ENCODE assay signal across 32 mouse cellular contexts in genomic region chr5:129180715-129181228, GRCm38 (mm10).
DNase-seq lines count a peak whose midpoint lies in the region; ATAC-seq lines count a peak whose summit lies in the region.
"Had no signal": no experiment of that assay in that cellular context is flagged by ENCODE, and none has a peak within 500 bp of the region (broad histone marks: within the 10 kb centered on the region; RNA-seq: fewer than 3 reads in every experiment).

No protein-coding gene starts in this region.

- no peak overlapping the region for H3K4me2 ChIP-seq in midbrain, embryonic 11.5 days
- H3K4me2 ChIP-seq in midbrain, embryonic 13.5 days (replicated peaks) = no peak overlapping the region
- peak overlapping the region; percentile 52 for H3K4me2 ChIP-seq in liver, embryonic 15.5 days
- H3K4me2 ChIP-seq: embryonic facial prominence, embryonic 12.5 days; forebrain, embryonic 12.5 days; hindbrain, embryonic 13.5 days; limb, embryonic 15.5 days; midbrain, embryonic 15.5 days; neural tube, embryonic 15.5 days had no signal

- 0 out of 2 replicates have a peak, but pooled peaks cover 4% of the 10 kb centered on the region for H3K4me1 ChIP-seq in midbrain, embryonic 11.5 days (ENCODE audit: control insufficient read depth, insufficient read depth, low read length)
- peaks cover 15% of the 10 kb centered on the region for H3K4me1 ChIP-seq in midbrain, embryonic 13.5 days (replicated peaks)
- H3K4me1 ChIP-seq in liver, embryonic 15.5 days (replicated peaks) = peaks cover 37% of the 10 kb centered on the region

- H3K36me3 ChIP-seq in midbrain, embryonic 11.5 days (ENCODE audit: control insufficient read depth, insufficient read depth, low read length) = no peaks in the 10 kb centered on the region
- no peaks in the 10 kb centered on the region for H3K36me3 ChIP-seq in midbrain, embryonic 13.5 days
- no peaks in the 10 kb centered on the region for H3K36me3 ChIP-seq in liver, embryonic 15.5 days (replicated peaks)
- H3K36me3 ChIP-seq: embryonic facial prominence, embryonic 12.5 days; forebrain, embryonic 12.5 days; heart, embryonic 10.5 days; hindbrain, embryonic 13.5 days; limb, embryonic 10.5 days; limb, embryonic 15.5 days; midbrain, embryonic 15.5 days; neural tube, embryonic 15.5 days had no signal

- WGBS in midbrain, embryonic 11.5 days = 82% methylated on average over 13 of the region's 13 CpGs
- WGBS in midbrain, embryonic 13.5 days = 90% methylated on average over 13 of the region's 13 CpGs
- WGBS in liver, embryonic 15.5 days (ENCODE audit: insufficient replicate concordance) = 48% methylated on average over 13 of the region's 13 CpGs

- peak; percentile 17 for DNase-seq in midbrain, embryonic 11.5 days (ENCODE audit: low spot score, missing footprints)
- DNase-seq in liver = peak; percentile 20
- DNase-seq in frontal cortex, adult 2 months (ENCODE audit: extremely low spot score in 1 of 2, low spot score in 1 of 2) = no peak
- no peak for DNase-seq in testis, postnatal 10 days (ENCODE audit: low spot score)
- no peak for DNase-seq in T-cell, adult 2 months (ENCODE audit: low spot score)
- DNase-seq in kidney, postnatal 14 days = no peak
- DNase-seq: adrenal gland, postnatal 25 days; cerebellum, adult 8-10 months; embryo, embryonic 11 days; forebrain, postnatal 0 days; gastrocnemius, postnatal 10 days; heart, postnatal 36 days; kidney, postnatal 36 days; lung, postnatal 36 days; retina, postnatal 1 day; right cerebral cortex, postnatal 14 days; spleen, adult 18-20 months; thymus, adult 18-20 months; thymus, postnatal 25 days had no signal

- H3K9me3 ChIP-seq in midbrain, embryonic 11.5 days (ENCODE audit: control insufficient read depth, low read length) = no peaks in the 10 kb centered on the region
- H3K9me3 ChIP-seq in midbrain, embryonic 13.5 days = no peaks in the 10 kb centered on the region
- no peaks in the 10 kb centered on the region for H3K9me3 ChIP-seq in liver, embryonic 15.5 days (replicated peaks)
- H3K9me3 ChIP-seq: embryonic facial prominence, embryonic 12.5 days; forebrain, embryonic 12.5 days; heart, embryonic 10.5 days; hindbrain, embryonic 13.5 days; limb, embryonic 10.5 days; limb, embryonic 15.5 days; megakaryocyte, embryonic 14.5 days; midbrain, embryonic 15.5 days; neural tube, embryonic 15.5 days had no signal

- H3K9ac ChIP-seq in midbrain, embryonic 11.5 days (ENCODE audit: low read length) = no peak overlapping the region
- H3K9ac ChIP-seq in midbrain, embryonic 13.5 days (replicated peaks) = no peak overlapping the region
- no peak overlapping the region for H3K9ac ChIP-seq in liver, embryonic 15.5 days
- H3K9ac ChIP-seq: embryonic facial prominence, embryonic 12.5 days; forebrain, embryonic 12.5 days; forebrain, postnatal 0 days; hindbrain, embryonic 13.5 days; limb, embryonic 15.5 days; midbrain, embryonic 15.5 days; neural tube, embryonic 15.5 days had no signal

- H3K27ac ChIP-seq in midbrain, embryonic 11.5 days (ENCODE audit: low read depth, low read length) = no peak overlapping the region
- no peak overlapping the region for H3K27ac ChIP-seq in midbrain, embryonic 13.5 days
- H3K27ac ChIP-seq in liver, embryonic 15.5 days (replicated peaks) = peak overlapping the region; percentile 43
- H3K27ac ChIP-seq: embryonic facial prominence, embryonic 12.5 days; forebrain, embryonic 12.5 days; heart, embryonic 10.5 days; hindbrain, embryonic 13.5 days; layer of hippocampus, adult 2 months; limb, embryonic 10.5 days; limb, embryonic 15.5 days; midbrain, embryonic 15.5 days; neural tube, embryonic 15.5 days had no signal

- H3K4me3 ChIP-seq in midbrain, embryonic 11.5 days (ENCODE audit: low read depth, low read length) = no peak overlapping the region
- no peak overlapping the region for H3K4me3 ChIP-seq in midbrain, embryonic 13.5 days (replicated peaks)
- H3K4me3 ChIP-seq in liver, embryonic 15.5 days (replicated peaks) = no peak overlapping the region
- H3K4me3 ChIP-seq: embryonic facial prominence, embryonic 12.5 days; forebrain, embryonic 12.5 days; heart, embryonic 10.5 days; hindbrain, embryonic 13.5 days; layer of hippocampus, adult 2 months; limb, embryonic 10.5 days; limb, embryonic 15.5 days; megakaryocyte, embryonic 14.5 days; midbrain, embryonic 15.5 days; neural tube, embryonic 15.5 days had no signal

- ATAC-seq in midbrain, embryonic 11.5 days (ENCODE audit: low FRiP score) = no peak
- no peak for ATAC-seq in midbrain, embryonic 13.5 days
- ATAC-seq in liver, embryonic 15.5 days (ENCODE audit: insufficient read depth) = peak; percentile 72
- ATAC-seq: forebrain, postnatal 0 days; intestine, postnatal 0 days; midbrain, embryonic 15.5 days had no signal

- no peaks in the 10 kb centered on the region for H3K27me3 ChIP-seq in midbrain, embryonic 11.5 days (ENCODE audit: control insufficient read depth, insufficient read depth, low read length)
- peaks cover 2% of the 10 kb centered on the region; the same call in 1 of the 2 replicates for H3K27me3 ChIP-seq in midbrain, embryonic 13.5 days
- no peaks in the 10 kb centered on the region; the same call in 1 of the 2 replicates for H3K27me3 ChIP-seq in liver, embryonic 15.5 days
- H3K27me3 ChIP-seq: embryonic facial prominence, embryonic 12.5 days; midbrain, embryonic 15.5 days; neural tube, embryonic 15.5 days had no signal

Comparison
In these comparisons a context has a peak if more than half of its experiments do, and no peak if none do; other contexts are left out.
1. DNase-seq: peak in midbrain, embryonic 11.5 days (single experiment) and liver (single experiment); none in frontal cortex, adult 2 months (0 of 2), testis, postnatal 10 days (single experiment), T-cell, adult 2 months (single experiment) and kidney, postnatal 14 days (single experiment).